Mouse (Mus musculus) heart, embryonic 14.5 days (tissue): ENCODE results near the gene Bptf. TPM values are rescaled to one million over a fixed set of nuclear protein-coding genes. Genes with fewer than 3 reads are reported as not detected.

ENCODE experiments used
- ATAC-seq: fragments of 200-750 bp; cut with Nextera tagmentation; 2 replicates; pipeline ENCODE4 v1.8.0; 2017; ENCODE audit warnings: low read depth, moderate TSS enrichment; ENCODE audit not compliant: insufficient number of reproducible peaks, insufficient read depth, low FRiP score
- H3K27ac ChIP-seq, 2 experiments: fragments of 200-500 bp in 1 of 2; fragments of 300-500 bp in 1 of 2; sonication (generic) in 1 of 2; replicated peaks in 1 of 2; 2 replicates each; pipeline ENCODE4 v1.5.1; 2012 to 2014; ENCODE audit warnings: low read depth in 2 of 2, low read length in 2 of 2, control low read depth in 1 of 2, mild to moderate bottlenecking in 1 of 2, mixed read lengths in 1 of 2; ENCODE audit not compliant: control insufficient read depth in 1 of 2, insufficient read depth in 1 of 2
- H3K27me3 ChIP-seq: fragments of 300-500 bp; sonication (generic); 2 replicates; pipeline ENCODE4 v1.6.1; 2014; ENCODE audit warnings: mild to moderate bottlenecking, low read length, control low read depth; ENCODE audit not compliant: control insufficient read depth, insufficient read depth
- H3K36me3 ChIP-seq: fragments of 300-500 bp; sonication (generic); 2 replicates; pipeline ENCODE4 v1.6.1; 2014; ENCODE audit warnings: mild to moderate bottlenecking, control low read depth, low read length, mixed read lengths; ENCODE audit not compliant: control insufficient read depth, insufficient read depth
- H3K4me1 ChIP-seq, 2 experiments: fragments of 200-500 bp in 1 of 2; fragments of 300-500 bp in 1 of 2; sonication (generic) in 1 of 2; 2 replicates each; pipeline ENCODE4 v1.6.1; 2012 to 2014; ENCODE audit warnings: low read length in 2 of 2, control low read depth in 1 of 2, mixed read lengths in 1 of 2; ENCODE audit not compliant: control insufficient read depth in 2 of 2, insufficient read depth in 2 of 2
- H3K4me2 ChIP-seq: fragments of 300-500 bp; sonication (generic); 2 replicates; pipeline ENCODE4 v1.6.1; 2014; ENCODE audit warnings: mild to moderate bottlenecking, low read length
- H3K4me3 ChIP-seq, 2 experiments: fragments of 200-500 bp in 1 of 2; fragments of 300-500 bp in 1 of 2; sonication (generic) in 1 of 2; 2 replicates each; pipeline ENCODE4 v1.5.1; 2012 to 2014; ENCODE audit warnings: low read length in 2 of 2, mild to moderate bottlenecking in 2 of 2, control low read depth in 1 of 2, low read depth in 1 of 2, moderate library complexity in 1 of 2; ENCODE audit not compliant: control insufficient read depth in 1 of 2, insufficient read depth in 1 of 2
- H3K9ac ChIP-seq: fragments of 300-500 bp; sonication (generic); 2 replicates; pipeline ENCODE4 v1.6.1; 2014; ENCODE audit warnings: mild to moderate bottlenecking, low read length
- H3K9me3 ChIP-seq: fragments of 300-500 bp; sonication (generic); 2 replicates; pipeline ENCODE4 v1.6.1; 2016; ENCODE audit warnings: low read length, control low read depth; ENCODE audit not compliant: control insufficient read depth
- WGBS: fragments of 180-500 bp; shearing (Covaris S2); extraction: QIAGEN DNeasy Blood & Tissue Kit; methylation state at CpG from one replicate; pipeline ENCODE4 v1.1.7; 2014; 5-methylcytosine and 5-hydroxymethylcytosine counted together
- polyA plus RNA-seq: library from polyadenylated mRNA; unstranded; fragments of >200 nt; fragmentation: Nextera tagmentation; extraction: Ambion mirVana; gene quantifications from 2 replicates; pipeline ENCODE4 v1.2.1, GENCODE M21; 2014

The Bptf gene
- polyA plus RNA-seq, 1 experiment from 2014 or later = 31.3 TPM

DNA sequence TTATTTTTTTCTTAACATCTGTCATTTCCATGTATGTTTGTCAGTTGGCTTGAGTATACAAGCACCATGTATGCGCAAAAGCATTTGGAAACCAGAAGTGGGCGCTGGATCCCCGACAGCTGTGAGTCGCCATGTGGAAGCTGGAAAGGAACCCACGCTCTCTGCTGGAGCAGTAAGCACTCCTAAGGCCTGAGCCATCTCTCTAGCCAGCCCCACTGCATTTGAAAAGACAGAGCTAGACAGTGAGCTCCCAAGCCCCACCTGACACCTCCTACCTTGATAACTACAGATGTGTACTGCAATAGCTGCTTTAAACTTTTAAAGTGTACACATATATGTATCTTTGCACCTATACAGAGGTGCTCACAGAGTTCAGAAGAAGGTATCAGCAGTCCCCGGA lies 74.5 kb downstream of the Bptf start:
- H3K9me3 ChIP-seq = no peaks in the 10 kb centered on the region
- no peak overlapping the region for H3K4me2 ChIP-seq
- ATAC-seq = no peak
- H3K27me3 ChIP-seq = no peaks in the 10 kb centered on the region
- H3K4me1 ChIP-seq = no peaks in the 10 kb centered on the region
- no peak overlapping the region for H3K4me3 ChIP-seq
- WGBS = 92% methylated on average over 6 of the region's 6 CpGs
- peaks cover 100% of the 10 kb centered on the region for H3K36me3 ChIP-seq
- no peak overlapping the region for H3K27ac ChIP-seq
- no peak overlapping the region for H3K9ac ChIP-seq

DNA sequence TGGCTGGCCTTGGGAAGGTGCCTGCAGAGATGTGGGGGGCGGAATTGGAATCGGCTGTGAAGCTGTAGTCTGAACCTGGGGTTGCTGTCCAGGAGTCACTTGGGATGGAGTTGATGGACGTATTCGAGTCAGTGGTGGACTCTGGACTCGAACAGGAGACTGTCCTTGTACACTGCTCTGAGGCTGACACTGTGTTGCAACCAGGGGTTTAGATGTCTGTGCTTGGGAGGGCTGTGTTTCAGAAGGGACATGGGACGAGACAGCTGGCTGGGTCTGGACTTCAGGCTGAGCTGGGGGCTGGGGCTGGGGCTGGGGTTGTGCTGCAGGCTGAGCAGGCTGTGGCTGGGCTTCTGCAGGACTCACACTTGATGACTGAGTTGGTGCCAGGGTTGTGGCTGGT lies 77.1 kb downstream of the Bptf start:
- Histone ChIP-seq H3K9me3 (no peaks in the 10 kb centered on the region), H3K4me3 (no peak overlapping the region), H3K36me3 (peaks cover 85% of the 10 kb centered on the region), H3K27me3 (no peaks in the 10 kb centered on the region), H3K27ac (no peak overlapping the region), H3K4me2 (no peak overlapping the region), H3K4me1 (no peaks in the 10 kb centered on the region), H3K9ac (no peak overlapping the region)
- ATAC-seq = no peak
- 90% methylated on average over 6 of the region's 6 CpGs for WGBS

GRCm38 (mm10) chr11:107046766-107047620 lies 84.9 kb downstream of the Bptf start:
- H3K4me2 ChIP-seq = no peak overlapping the region
- no peak for ATAC-seq
- H3K27ac ChIP-seq = no peak overlapping the region
- no peak overlapping the region for H3K9ac ChIP-seq
- no peaks in the 10 kb centered on the region for H3K9me3 ChIP-seq
- no peaks in the 10 kb centered on the region for H3K27me3 ChIP-seq
- WGBS = 88% methylated on average over 15 of the region's 15 CpGs
- H3K4me3 ChIP-seq = no peak overlapping the region
- no peaks in the 10 kb centered on the region for H3K4me1 ChIP-seq
- peaks cover 53% of the 10 kb centered on the region for H3K36me3 ChIP-seq

- H3K9me3 ChIP-seq = no peaks in the 10 kb centered on the region
- H3K4me2 ChIP-seq = no peak overlapping the region
- no peak overlapping the region for H3K4me3 ChIP-seq
- no peak for ATAC-seq
- no peak overlapping the region for H3K9ac ChIP-seq
- H3K27ac ChIP-seq = no peak overlapping the region
- H3K4me1 ChIP-seq = no peaks in the 10 kb centered on the region
- H3K27me3 ChIP-seq = no peaks in the 10 kb centered on the region
- peaks cover 61% of the 10 kb centered on the region for H3K36me3 ChIP-seq
- WGBS = 93% methylated on average over 4 of the region's 4 CpGs
Observed at GRCm38 (mm10) chr11:107045546-107045945, 86.4 kb downstream of the Bptf start.

- peaks cover 74% of the 10 kb centered on the region for H3K36me3 ChIP-seq
- no peak overlapping the region for H3K9ac ChIP-seq
- H3K4me3 ChIP-seq = no peak overlapping the region
- WGBS = 20% methylated on average over 5 of the region's 5 CpGs
- no peaks in the 10 kb centered on the region for H3K9me3 ChIP-seq
- ATAC-seq = no peak
- no peaks in the 10 kb centered on the region for H3K27me3 ChIP-seq
- no peaks in the 10 kb centered on the region for H3K4me1 ChIP-seq
- no peak overlapping the region for H3K4me2 ChIP-seq
- H3K27ac ChIP-seq = no peak overlapping the region
Observed at GRCm38 (mm10) chr11:107044321-107044720, 87.6 kb downstream of the Bptf start.

DNA sequence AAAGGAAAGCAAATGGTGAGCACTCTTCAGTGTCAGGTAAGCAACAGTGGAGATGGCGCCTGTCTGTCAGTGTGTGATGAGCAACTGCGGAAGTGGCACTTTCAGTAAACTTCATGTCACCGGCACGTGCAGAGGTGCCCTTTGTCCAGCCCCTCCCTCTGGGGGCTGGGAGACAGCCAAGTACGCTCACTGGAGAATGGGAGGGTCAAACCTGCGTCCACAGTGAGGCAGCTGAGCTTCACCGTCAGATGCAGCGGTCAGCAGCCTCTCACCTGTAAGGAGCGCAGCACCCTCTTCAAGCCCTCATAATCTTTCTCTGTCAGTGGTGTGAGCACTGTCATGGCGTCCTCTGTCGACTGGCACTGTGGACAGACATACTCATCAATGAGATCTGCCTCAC lies 88.6 kb downstream of the Bptf start:
- H3K4me2 ChIP-seq = no peak overlapping the region
- 88% methylated on average over 11 of the region's 11 CpGs for WGBS
- no peaks in the 10 kb centered on the region for H3K27me3 ChIP-seq
- peaks cover 83% of the 10 kb centered on the region for H3K36me3 ChIP-seq
- no peaks in the 10 kb centered on the region for H3K4me1 ChIP-seq
- H3K9me3 ChIP-seq = no peaks in the 10 kb centered on the region
- no peak overlapping the region for H3K9ac ChIP-seq
- no peak overlapping the region for H3K27ac ChIP-seq
- ATAC-seq = no peak
- H3K4me3 ChIP-seq = no peak overlapping the region

- 89% methylated on average over 3 of the region's 3 CpGs for WGBS
- H3K27me3 ChIP-seq = no peaks in the 10 kb centered on the region
- H3K4me2 ChIP-seq = no peak overlapping the region
- no peak for ATAC-seq
- no peak overlapping the region for H3K4me3 ChIP-seq
- peaks cover 85% of the 10 kb centered on the region for H3K36me3 ChIP-seq
- no peak overlapping the region for H3K27ac ChIP-seq
- H3K9ac ChIP-seq = no peak overlapping the region
- H3K9me3 ChIP-seq = no peaks in the 10 kb centered on the region
- no peaks in the 10 kb centered on the region for H3K4me1 ChIP-seq
Observed at GRCm38 (mm10) chr11:107041396-107041795, 90.5 kb downstream of the Bptf start.

DNA sequence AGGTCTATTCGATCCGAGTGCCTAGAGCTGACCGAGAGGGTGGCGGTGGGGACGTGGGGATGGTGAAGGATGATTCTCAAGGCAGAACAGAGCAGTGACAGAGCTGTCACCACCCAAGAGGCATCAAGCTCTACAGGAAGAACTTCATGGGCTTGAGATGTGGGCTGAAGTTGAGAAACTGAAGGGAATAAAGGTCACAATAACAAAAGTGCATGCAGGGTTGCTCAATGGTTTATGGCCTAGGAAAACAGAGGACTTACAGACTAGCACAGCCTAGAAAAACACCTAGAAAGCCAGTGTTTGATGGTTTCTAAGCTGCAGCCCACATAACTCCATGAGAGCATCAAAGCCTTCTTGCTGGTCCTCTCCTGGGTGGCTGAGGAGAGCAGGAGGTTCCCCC lies 92.5 kb downstream of the Bptf start:
- no peak for ATAC-seq
- Histone ChIP-seq H3K27me3 (no peaks in the 10 kb centered on the region), H3K9ac (no peak overlapping the region), H3K4me2 (no peak overlapping the region), H3K36me3 (peaks cover 90% of the 10 kb centered on the region), H3K4me3 (no peak overlapping the region), H3K9me3 (no peaks in the 10 kb centered on the region), H3K27ac (no peak overlapping the region), H3K4me1 (no peaks in the 10 kb centered on the region)
- WGBS = 92% methylated on average over 5 of the region's 5 CpGs
